Mouse (Mus musculus) thymus, adult 2 months (tissue): ENCODE results near the gene Arhgap42.

Experiments
- CTCF ChIP-seq: fragments of 200-500 bp; IDR thresholded peaks from 2 replicates; pipeline ENCODE4 v1.5.1; 2012; ENCODE audit warnings: mild to moderate bottlenecking, control low read depth, low read length, moderate library complexity, borderline replicate concordance; ENCODE audit not compliant: control insufficient read depth, poor library complexity, insufficient read depth; ENCODE audit errors: extremely low read depth
- POLR2A ChIP-seq: fragments of 200-500 bp; IDR thresholded peaks from 2 replicates; pipeline ENCODE4 v1.6.1; 2012; ENCODE audit warnings: mild to moderate bottlenecking, low read length, control low read depth, moderate library complexity; ENCODE audit not compliant: control insufficient read depth, poor library complexity, insufficient read depth; ENCODE audit errors: extremely low read depth

DNA sequence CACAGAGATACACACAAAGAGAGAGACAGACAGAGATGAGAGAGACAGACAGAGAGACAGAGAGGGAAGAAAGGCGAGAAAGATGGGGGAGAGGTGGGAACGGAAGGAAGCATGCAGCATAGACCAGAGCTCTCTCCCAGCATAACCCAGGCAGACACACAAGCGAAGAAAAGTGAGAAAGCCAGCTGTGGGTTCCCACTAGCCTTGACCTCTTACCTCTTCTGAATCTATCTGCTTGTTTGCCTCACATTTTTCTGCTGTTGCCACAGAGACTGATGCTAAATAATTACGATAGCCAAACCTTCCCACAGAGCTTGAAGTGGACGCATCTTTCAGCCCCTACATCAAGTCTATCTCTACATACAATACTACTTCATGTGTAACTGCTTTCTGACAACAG, 24.1 kb downstream of the Arhgap42 start:
- TF ChIP-seq CTCF (no peak), POLR2A (no peak)
